Mouse (Mus musculus): ENCODE measurements at regions not wholly inside any gene's neighbourhood (a gene's known extent, or its start where the extent isn't known, plus 50 kb on each side); places are given as distances from the start of the nearest gene placed in this dataset.

DNA sequence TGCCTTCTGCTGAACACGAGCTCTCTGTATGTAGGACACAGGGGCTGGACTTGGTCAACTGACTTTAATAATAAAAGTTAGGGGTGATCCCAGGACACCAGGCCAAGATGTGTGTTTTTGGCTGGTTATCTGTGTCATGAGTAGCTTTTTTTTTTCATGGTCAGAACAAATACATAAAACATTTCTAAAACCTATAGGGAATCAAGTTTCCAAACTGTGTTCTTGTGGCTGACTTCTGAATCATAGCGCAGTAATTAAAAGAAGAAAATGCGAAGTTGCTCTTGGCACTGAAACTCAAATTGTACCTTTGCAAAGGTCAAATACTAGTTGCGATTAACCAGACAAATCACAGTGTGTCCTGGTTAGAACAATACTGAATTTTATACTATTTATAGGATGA is 189.5 kb upstream of the Maf start:
- DNase-seq = no peak

GRCm38 (mm10) chr8:115896066-115896465 is 188.5 kb upstream of the Maf start:
- DNase-seq = no peak

- no peak for DNase-seq
Observed at GRCm38 (mm10) chr8:115888278-115888677, 180.7 kb upstream of the Maf start.

DNA sequence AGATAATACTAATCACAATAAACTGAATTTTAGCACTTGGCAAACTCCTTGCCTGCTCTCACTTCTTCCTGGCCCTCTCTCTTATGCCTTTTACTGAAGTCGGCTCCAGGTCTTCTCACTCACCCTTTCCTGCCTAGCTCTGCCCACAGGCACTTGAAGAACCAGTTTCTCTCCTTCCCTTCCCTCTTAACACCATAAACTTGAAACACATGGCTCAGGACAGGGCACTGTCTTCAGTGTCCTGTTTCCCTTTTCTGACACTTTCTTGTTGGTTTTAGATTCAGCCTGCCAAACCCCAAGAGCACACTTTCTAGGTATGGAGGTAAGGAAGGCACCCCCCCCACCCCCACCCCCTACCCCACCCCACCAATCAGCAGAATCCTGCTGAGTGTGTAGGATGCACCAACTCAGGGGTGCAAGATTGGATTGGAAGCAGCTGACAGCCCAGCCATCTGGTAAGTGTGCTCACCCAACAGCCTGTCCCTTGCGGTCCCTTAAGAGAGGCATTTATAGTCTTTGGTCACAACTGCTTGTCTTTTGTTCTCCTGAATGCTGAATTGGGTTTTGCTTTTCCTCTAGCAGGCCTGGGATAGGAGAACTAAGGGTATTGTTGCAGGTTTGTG is 177.6 kb upstream of the Maf start:
- DNase-seq = no peak

DNA sequence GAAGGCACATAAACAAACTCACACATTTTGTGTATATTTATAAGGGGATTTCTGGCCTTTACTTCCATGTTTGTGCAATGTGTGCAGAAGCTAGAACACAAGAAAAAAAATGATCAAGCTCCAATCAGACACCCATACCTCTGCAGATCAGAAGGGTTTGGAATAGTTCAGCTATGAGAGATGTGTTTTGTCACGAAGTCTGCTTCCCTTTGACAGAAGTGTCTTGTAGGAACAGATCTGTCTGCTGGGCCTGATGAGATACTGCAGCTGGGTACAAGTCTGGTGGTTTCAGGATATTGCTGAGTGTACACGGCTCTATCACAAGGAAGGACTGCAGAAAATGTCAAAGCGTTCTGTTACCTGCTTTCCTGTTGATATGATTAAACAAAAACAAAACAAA is 176.2 kb upstream of the Maf start:
- DNase-seq = no peak

- no peak for DNase-seq
Observed at GRCm38 (mm10) chr8:115881881-115882280, 174.3 kb upstream of the Maf start.

GRCm38 (mm10) chr8:115874789-115875188 is 167.2 kb upstream of the Maf start:
- no peak for DNase-seq

DNA sequence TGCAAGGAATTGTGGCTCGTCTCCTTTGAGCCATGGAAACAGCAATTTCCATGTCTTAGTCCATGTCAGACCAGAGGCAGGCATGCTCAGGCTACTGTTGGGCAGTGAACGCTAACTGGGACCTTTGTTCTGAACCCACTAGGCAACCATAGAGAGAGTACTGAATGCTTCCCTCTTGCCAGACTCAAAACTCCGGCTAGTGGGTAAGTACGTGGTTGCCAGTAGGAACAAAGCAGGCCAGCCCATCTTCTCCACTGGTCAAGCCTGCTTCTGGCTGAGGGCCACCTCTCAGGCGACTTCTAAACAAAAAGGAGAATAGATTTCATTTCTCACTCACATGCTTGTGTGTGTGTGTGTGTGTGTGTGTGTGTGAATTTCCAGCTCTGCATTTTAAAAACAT is 163.8 kb upstream of the Maf start:
- DNase-seq = no peak

GRCm38 (mm10) chr8:115861381-115861780 is 153.8 kb upstream of the Maf start:
- no peak for DNase-seq

GRCm38 (mm10) chr8:115859406-115859805 is 151.8 kb upstream of the Maf start:
- no peak for DNase-seq

DNA sequence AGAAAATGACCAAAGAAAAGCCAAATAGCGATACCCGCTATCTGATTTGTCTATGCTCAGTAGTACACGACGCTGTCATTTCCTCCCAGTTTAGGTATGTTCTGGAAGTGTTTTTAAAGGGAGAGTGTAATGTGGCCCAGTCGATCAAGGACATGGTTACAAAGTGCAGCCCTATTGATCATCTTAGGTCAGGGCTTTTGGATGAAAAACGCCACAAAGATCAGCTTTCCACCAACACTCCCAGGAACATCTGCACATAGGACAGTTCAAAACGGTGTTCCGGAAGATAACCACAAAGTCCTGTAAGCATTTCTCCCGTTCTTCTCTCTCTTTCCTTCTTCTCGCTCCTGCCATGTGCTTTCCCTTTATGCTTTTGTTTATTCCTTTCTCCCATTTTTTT is 149.2 kb upstream of the Maf start:
- no peak for DNase-seq

DNA sequence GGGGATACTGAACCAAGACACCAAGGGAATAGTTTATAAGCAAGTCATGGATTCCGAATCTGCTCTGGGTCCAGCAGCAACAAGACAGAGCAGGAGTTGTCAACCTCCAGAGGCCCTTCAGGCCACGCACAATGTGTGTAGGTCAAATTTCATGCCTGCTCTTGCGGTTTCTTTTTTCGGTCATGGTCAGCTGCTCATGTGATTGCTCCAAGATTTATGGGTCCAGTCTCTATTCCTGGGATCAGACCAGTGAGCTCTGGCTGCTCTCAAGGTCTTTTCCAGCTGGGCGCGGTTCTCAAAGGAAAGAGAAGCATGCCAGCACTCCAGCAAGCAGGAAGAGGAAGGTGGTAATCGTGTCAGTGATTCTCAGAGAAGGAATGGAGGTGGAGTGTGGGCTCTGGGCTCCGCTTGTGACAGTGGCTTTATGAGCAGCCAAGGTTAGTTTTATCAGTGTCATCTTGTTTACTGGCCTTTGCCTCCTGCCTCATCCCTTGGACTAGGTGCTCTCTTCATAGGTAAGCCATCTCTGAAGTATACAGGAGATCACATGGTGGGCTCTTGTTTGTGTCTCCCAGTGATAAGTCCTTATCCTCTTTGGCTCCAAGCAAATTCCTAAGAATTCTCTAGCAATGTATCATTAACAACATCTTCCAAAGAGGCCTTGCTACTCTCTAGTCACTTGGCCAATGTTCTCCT is 148.5 kb upstream of the Maf start:
- no peak for DNase-seq

GRCm38 (mm10) chr8:115854209-115854900 is 146.8 kb upstream of the Maf start:
- no peak for DNase-seq

DNA sequence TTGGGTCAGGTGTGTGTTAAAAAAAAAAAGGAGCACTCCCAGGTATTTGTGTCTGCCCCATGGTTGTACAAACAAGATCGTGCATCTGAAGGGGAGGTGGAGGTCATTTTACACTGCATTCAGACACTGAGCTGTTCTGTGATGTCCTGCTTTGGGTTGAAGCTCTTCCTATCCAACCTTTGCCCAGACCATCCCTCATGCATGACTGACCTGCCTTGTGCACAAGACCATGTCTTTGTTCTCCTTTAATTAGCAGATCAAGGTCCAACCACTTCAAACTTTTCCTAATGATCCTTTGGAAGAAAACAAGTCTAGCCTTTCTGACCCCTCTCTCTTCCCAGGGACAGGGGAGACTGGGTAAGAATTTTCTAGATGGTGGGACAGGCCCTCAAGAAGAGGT is 143.0 kb upstream of the Maf start:
- DNase-seq = no peak

- no peak for DNase-seq
Observed at GRCm38 (mm10) chr8:115833391-115833790, 125.8 kb upstream of the Maf start.

- no peak for DNase-seq
Observed at GRCm38 (mm10) chr8:115831675-115832074, 124.1 kb upstream of the Maf start.

DNA sequence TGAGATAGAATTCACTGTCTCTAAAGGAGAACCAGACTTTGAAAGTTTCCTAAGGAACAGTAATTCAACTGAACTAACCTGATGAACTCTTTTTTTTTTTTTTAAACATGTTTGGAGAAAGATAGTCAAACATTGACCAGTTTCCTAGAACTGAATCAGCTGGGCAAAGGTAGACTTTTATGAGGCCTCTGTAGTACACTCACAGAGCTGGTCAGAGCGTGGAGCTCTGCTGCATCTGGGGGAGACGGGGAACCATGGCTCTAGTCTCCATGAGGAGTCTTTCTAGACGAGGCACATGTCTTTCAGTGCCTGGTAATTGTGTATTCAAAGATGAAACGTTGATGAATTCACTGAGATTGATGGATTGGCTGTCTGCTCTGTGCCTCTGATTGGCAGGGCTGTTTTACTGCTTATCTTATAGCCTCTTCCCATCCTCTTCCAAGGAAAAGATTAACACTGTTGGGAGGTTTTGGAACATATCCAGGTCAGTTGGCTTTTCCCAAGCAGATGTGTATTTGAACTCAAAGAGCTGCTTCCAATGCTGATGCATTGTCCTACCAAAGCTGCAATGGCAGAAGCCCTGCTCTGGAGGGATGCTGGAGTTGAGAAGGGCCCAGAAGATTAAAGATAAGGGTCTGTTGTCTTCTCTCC is 122.5 kb upstream of the Maf start:
- DNase-seq = no peak

DNA sequence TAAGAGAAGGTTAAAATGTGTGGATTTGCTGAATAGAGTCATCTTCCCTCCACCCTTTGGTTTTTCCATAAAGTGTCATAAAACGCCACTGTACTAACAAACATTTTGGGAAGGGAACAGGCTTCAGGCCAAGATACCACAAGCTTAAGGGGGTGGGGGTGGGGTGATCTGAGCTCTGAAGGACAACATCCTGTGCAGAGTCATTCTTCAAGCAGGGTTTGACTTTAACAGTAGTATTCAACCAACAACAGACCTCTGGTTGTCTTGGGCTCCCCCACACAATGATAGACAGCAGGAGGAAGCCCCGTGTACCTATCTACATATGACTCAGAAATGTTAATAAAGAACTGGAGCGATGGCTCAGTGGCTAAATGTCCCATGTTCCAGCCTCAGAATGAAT is 118.9 kb upstream of the Maf start:
- no peak for DNase-seq

DNA sequence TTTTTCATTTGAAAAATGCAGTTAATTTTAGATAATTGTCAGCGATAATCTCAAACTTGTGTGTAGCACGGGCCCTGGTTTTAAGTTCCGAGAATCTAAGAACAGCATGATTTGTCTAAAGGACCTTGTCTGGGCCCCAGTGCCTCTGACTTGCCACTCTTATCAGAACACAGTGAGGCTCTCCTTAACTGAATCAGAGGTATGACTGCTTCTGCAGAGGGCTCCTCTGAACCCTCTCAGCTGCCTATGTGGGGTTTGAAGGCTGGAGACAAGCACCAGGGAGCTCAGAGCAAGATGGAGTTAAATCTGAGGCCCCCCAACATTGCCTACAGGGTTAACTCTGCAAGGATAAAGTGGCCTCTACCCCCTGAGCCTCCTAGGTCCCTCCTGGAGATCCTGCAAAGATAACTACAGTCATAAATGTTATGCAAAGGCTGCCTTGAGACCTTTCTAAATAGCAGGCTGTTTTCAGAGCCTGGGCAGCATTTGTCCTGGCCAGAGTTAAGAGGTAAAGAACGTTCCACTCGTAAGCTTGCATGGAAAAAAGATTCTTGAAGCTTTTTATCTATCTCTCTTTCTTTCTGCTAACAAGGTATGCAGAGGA is 118.4 kb upstream of the Maf start:
- no peak for DNase-seq

- no peak for DNase-seq
Observed at GRCm38 (mm10) chr8:115824478-115824785, 116.8 kb upstream of the Maf start.

GRCm38 (mm10) chr8:115823673-115824477 is 116.3 kb upstream of the Maf start:
- no peak for DNase-seq

DNA sequence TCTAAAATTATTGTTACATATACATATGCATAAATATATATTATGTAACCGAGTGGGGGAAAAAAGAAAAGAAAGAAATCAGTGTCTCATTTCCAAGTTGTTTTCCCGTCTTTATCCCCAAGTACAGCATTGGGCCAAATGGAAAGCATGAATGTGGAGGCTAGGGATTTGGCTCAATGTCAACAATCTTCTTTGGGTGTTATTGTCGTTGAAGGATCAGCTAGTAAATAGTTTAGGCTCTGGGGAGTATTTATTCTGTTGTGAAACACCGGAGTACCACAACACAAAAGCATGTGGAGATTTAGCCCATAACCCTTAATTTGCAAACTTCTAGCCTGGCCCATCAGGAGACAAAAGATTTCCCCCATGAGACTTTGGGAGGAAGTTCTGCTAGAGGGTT is 105.8 kb upstream of the Maf start:
- no peak for DNase-seq

DNA sequence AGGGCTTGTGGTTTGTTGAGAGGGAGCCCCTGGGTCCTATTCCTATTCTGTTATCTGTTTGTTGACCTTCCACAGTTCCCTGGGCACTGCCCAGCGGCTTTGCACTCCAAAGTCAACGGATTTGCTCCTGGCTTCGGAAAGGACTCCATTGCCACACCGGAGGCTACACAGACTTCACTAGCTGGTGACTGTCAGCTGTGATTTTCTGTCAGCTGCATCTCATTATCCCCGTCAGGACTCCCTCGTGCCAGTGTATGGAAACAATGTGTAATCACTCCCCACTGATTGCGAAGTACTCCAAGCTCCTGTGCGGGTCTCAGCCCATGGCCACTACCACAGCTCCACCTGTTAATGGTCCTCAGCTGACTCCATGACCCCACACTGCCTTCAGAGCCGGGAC is 99.0 kb upstream of the Maf start:
- no peak for DNase-seq
